Mouse (Mus musculus) MEL (cell line): ENCODE results near the gene Tmem8. TPM values are rescaled to one million over a fixed set of nuclear protein-coding genes. Genes with fewer than 3 reads are reported as not detected.

Experiments used
- DNase-seq: peaks from one replicate; pipeline ENCODE4 v3.0.0; 2011; ENCODE audit warnings: low read depth, low spot score
- H3K27ac ChIP-seq: 2 replicates; pipeline ENCODE4 v1.5.1; 2012; ENCODE audit warnings: low read depth, mild to moderate bottlenecking, control low read depth, low read length, moderate library complexity; ENCODE audit not compliant: control insufficient read depth
- H3K27me3 ChIP-seq, 2 experiments: fragments of 150-350 bp in 1 of 2; sonication (generic) in 1 of 2; 2 replicates each; pipeline ENCODE4 v1.6.1; 2012; ENCODE audit warnings: low read length in 2 of 2, mild to moderate bottlenecking in 2 of 2, improper control_type of control experiment in 1 of 2, moderate library complexity in 1 of 2; ENCODE audit not compliant: insufficient read depth in 2 of 2, control insufficient read depth in 1 of 2
- H3K36me3 ChIP-seq, 2 experiments: 2 replicates each; pipeline ENCODE4 v1.6.1; 2012 to 2014; ENCODE audit warnings: low read length in 2 of 2, improper control_type of control experiment in 1 of 2, inconsistent platforms in 1 of 2, mild to moderate bottlenecking in 1 of 2; ENCODE audit not compliant: insufficient read depth in 2 of 2, control insufficient read depth in 1 of 2
- H3K4me1 ChIP-seq, 2 experiments: fragments of 150-350 bp in 1 of 2; sonication (generic) in 1 of 2; 2 replicates each; pipeline ENCODE4 v1.6.1; 2012; ENCODE audit warnings: low read length in 2 of 2, improper control_type of control experiment in 1 of 2, mild to moderate bottlenecking in 1 of 2; ENCODE audit not compliant: insufficient read depth in 2 of 2, control insufficient read depth in 1 of 2
- H3K4me3 ChIP-seq, 2 experiments: fragments of 150-350 bp in 1 of 2; sonication (generic) in 1 of 2; 2 replicates each; pipeline ENCODE4 v1.5.1; 2012; ENCODE audit warnings: low read depth in 2 of 2, low read length in 2 of 2, mild to moderate bottlenecking in 2 of 2, moderate library complexity in 2 of 2, control low read depth in 1 of 2, improper control_type of control experiment in 1 of 2; ENCODE audit not compliant: control insufficient read depth in 1 of 2, insufficient read depth in 1 of 2
- H3K79me2 ChIP-seq: 2 replicates; pipeline ENCODE4 v1.6.1; 2012; ENCODE audit warnings: mild to moderate bottlenecking, low read length, moderate library complexity; ENCODE audit not compliant: control insufficient read depth, poor library complexity, insufficient read depth
- H3K9ac ChIP-seq: 2 replicates; pipeline ENCODE4 v1.6.1; 2012; ENCODE audit warnings: low read depth, mild to moderate bottlenecking, control low read depth, low read length, moderate library complexity; ENCODE audit not compliant: control insufficient read depth, poor library complexity, severe bottlenecking
- H3K9me3 ChIP-seq: fragments of 150-350 bp; sonication (generic); replicated peaks from 2 replicates; pipeline ENCODE4 v1.6.1; 2012; ENCODE audit warnings: mild to moderate bottlenecking, low read length, improper control_type of control experiment, moderate library complexity; ENCODE audit not compliant: insufficient read depth
- BHLHE40 ChIP-seq: IDR thresholded peaks from 2 replicates; pipeline ENCODE4 v1.6.1; 2012; ENCODE audit warnings: low read depth, mild to moderate bottlenecking, inconsistent platforms, low read length, improper control_type of control experiment, borderline replicate concordance
- CHD1 ChIP-seq: IDR thresholded peaks from 2 replicates; pipeline ENCODE4 v1.6.1; 2012; ENCODE audit warnings: low read depth, mild to moderate bottlenecking, inconsistent platforms, low read length, improper control_type of control experiment
- CHD2 ChIP-seq: IDR thresholded peaks from 2 replicates; pipeline ENCODE4 v1.6.1; 2011; ENCODE audit warnings: low read length, improper control_type of control experiment
- CTCF ChIP-seq, 3 experiments: IDR thresholded peaks in 2 of 3; conservative IDR thresholded peaks in 1 of 3; 2 replicates each; pipeline ENCODE4 v1.5.1; 2011 to 2012; ENCODE audit warnings: low read length in 3 of 3, low read depth in 2 of 3, mild to moderate bottlenecking in 2 of 3, improper control_type of control experiment in 1 of 3, inconsistent platforms in 1 of 3, mixed read lengths in 1 of 3, moderate library complexity in 1 of 3; ENCODE audit not compliant: control insufficient read depth in 1 of 3, insufficient read depth in 1 of 3, poor library complexity in 1 of 3, severe bottlenecking in 1 of 3
- E2F4 ChIP-seq: IDR thresholded peaks from 2 replicates; pipeline ENCODE4 v1.6.1; 2011; ENCODE audit warnings: low read depth, low read length, improper control_type of control experiment, borderline replicate concordance
- ELF1 ChIP-seq: IDR thresholded peaks from 2 replicates; pipeline ENCODE4 v1.6.1; 2014; ENCODE audit warnings: low read depth, mild to moderate bottlenecking, inconsistent platforms, low read length, improper control_type of control experiment, moderate library complexity
- EP300 ChIP-seq, 2 experiments: IDR thresholded peaks; 2 replicates each; pipeline ENCODE4 v1.6.1; 2011; ENCODE audit warnings: improper control_type of control experiment in 2 of 2, low read length in 2 of 2, low read depth in 1 of 2, mild to moderate bottlenecking in 1 of 2
- ETS1 ChIP-seq: IDR thresholded peaks from 2 replicates; pipeline ENCODE4 v1.6.1; 2012; ENCODE audit warnings: low read depth, mild to moderate bottlenecking, inconsistent platforms, low read length, improper control_type of control experiment, moderate library complexity
- GABPA ChIP-seq: IDR thresholded peaks from 2 replicates; pipeline ENCODE4 v1.6.1; 2012; ENCODE audit warnings: low read depth, mild to moderate bottlenecking, inconsistent platforms, low read length, improper control_type of control experiment, moderate library complexity
- GATA1 ChIP-seq: IDR thresholded peaks from 2 replicates; pipeline ENCODE4 v1.6.1; 2011; ENCODE audit warnings: low read depth, low read length, improper control_type of control experiment
- HCFC1 ChIP-seq: IDR thresholded peaks from 2 replicates; pipeline ENCODE4 v1.6.1; 2012; ENCODE audit warnings: low read depth, mild to moderate bottlenecking, inconsistent platforms, low read length, improper control_type of control experiment, moderate library complexity
- JUND ChIP-seq: IDR thresholded peaks from 2 replicates; pipeline ENCODE4 v1.6.1; 2011; ENCODE audit warnings: low read depth, mild to moderate bottlenecking, improper control_type of control experiment, low read length
- KAT2A ChIP-seq: conservative IDR thresholded peaks from 2 replicates; pipeline ENCODE4 v1.6.1; 2012; ENCODE audit warnings: low read depth, low read length, improper control_type of control experiment, inconsistent platforms
- MAFK ChIP-seq: IDR thresholded peaks from 2 replicates; pipeline ENCODE4 v1.6.1; 2011; ENCODE audit warnings: low read depth, mild to moderate bottlenecking, low read length, improper control_type of control experiment, borderline replicate concordance
- MAX ChIP-seq: IDR thresholded peaks from 2 replicates; pipeline ENCODE4 v1.6.1; 2011; ENCODE audit warnings: low read length, improper control_type of control experiment
- MAZ ChIP-seq: IDR thresholded peaks from 2 replicates; pipeline ENCODE4 v1.6.1; 2012; ENCODE audit warnings: low read depth, mild to moderate bottlenecking, inconsistent platforms, low read length, improper control_type of control experiment
- MEF2A ChIP-seq: IDR thresholded peaks from 2 replicates; pipeline ENCODE4 v1.6.1; 2014; ENCODE audit warnings: low read depth, mild to moderate bottlenecking, inconsistent platforms, low read length, improper control_type of control experiment; ENCODE audit not compliant: poor library complexity, insufficient replicate concordance, severe bottlenecking; ENCODE audit errors: extremely low read depth
- MYB ChIP-seq: IDR thresholded peaks from 2 replicates; pipeline ENCODE4 v1.6.1; 2011; ENCODE audit warnings: mild to moderate bottlenecking, low read depth, low read length, improper control_type of control experiment
- MYC ChIP-seq: IDR thresholded peaks from 2 replicates; pipeline ENCODE4 v1.6.1; 2011; ENCODE audit warnings: low read depth, mild to moderate bottlenecking, low read length, improper control_type of control experiment, moderate library complexity
- NELFE ChIP-seq: IDR thresholded peaks from 2 replicates; pipeline ENCODE4 v1.6.1; 2011; ENCODE audit warnings: low read depth, low read length, improper control_type of control experiment
- NRF1 ChIP-seq: IDR thresholded peaks from 2 replicates; pipeline ENCODE4 v1.6.1; 2014; ENCODE audit warnings: low read depth, mild to moderate bottlenecking, inconsistent platforms, low read length, improper control_type of control experiment, moderate library complexity; ENCODE audit not compliant: poor library complexity, insufficient read depth, severe bottlenecking
- POLR2A ChIP-seq, 2 experiments: IDR thresholded peaks; 2 replicates each; pipeline ENCODE4 v1.6.1; 2011 to 2012; ENCODE audit warnings: low read length in 2 of 2, mild to moderate bottlenecking in 2 of 2, control low read depth in 1 of 2, improper control_type of control experiment in 1 of 2, low read depth in 1 of 2, moderate library complexity in 1 of 2; ENCODE audit not compliant: control insufficient read depth in 1 of 2, insufficient read depth in 1 of 2, poor library complexity in 1 of 2
- POLR2AphosphoS2 ChIP-seq: IDR thresholded peaks from 2 replicates; pipeline ENCODE4 v1.6.1; 2011; ENCODE audit warnings: low read length, improper control_type of control experiment
- RAD21 ChIP-seq: IDR thresholded peaks from 2 replicates; pipeline ENCODE4 v1.6.1; 2011; ENCODE audit warnings: mild to moderate bottlenecking, low read depth, low read length, improper control_type of control experiment
- RCOR1 ChIP-seq: IDR thresholded peaks from 2 replicates; pipeline ENCODE4 v1.6.1; 2012; ENCODE audit warnings: low read depth, mild to moderate bottlenecking, inconsistent platforms, low read length, improper control_type of control experiment
- SIN3A ChIP-seq: IDR thresholded peaks from 2 replicates; pipeline ENCODE4 v1.6.1; 2012; ENCODE audit warnings: low read length, improper control_type of control experiment, inconsistent platforms
- SMC3 ChIP-seq: IDR thresholded peaks from 2 replicates; pipeline ENCODE4 v1.6.1; 2011; ENCODE audit warnings: low read depth, low read length, improper control_type of control experiment
- TAL1 ChIP-seq: IDR thresholded peaks from 2 replicates; pipeline ENCODE4 v1.6.1; 2012; ENCODE audit warnings: mild to moderate bottlenecking, inconsistent platforms, low read length, moderate library complexity, mixed read lengths
- TBP ChIP-seq: IDR thresholded peaks from 2 replicates; pipeline ENCODE4 v1.8.0; 2011; ENCODE audit warnings: low read depth, low read length, improper control_type of control experiment
- TCF12 ChIP-seq: IDR thresholded peaks from 2 replicates; pipeline ENCODE4 v1.6.1; 2014; ENCODE audit warnings: low read depth, mild to moderate bottlenecking, inconsistent platforms, low read length, improper control_type of control experiment, moderate library complexity
- UBTF ChIP-seq: IDR thresholded peaks from 2 replicates; pipeline ENCODE4 v1.6.1; 2012; ENCODE audit warnings: low read depth, mild to moderate bottlenecking, inconsistent platforms, low read length, improper control_type of control experiment, moderate library complexity, borderline replicate concordance; ENCODE audit not compliant: insufficient read depth
- USF1 ChIP-seq: IDR thresholded peaks from 2 replicates; pipeline ENCODE4 v1.6.1; 2014; ENCODE audit warnings: low read depth, mild to moderate bottlenecking, inconsistent platforms, low read length, improper control_type of control experiment, moderate library complexity
- USF2 ChIP-seq, 2 experiments: IDR thresholded peaks; 2 replicates each; pipeline ENCODE4 v1.6.1; 2011 to 2012; ENCODE audit warnings: improper control_type of control experiment in 2 of 2, low read length in 2 of 2, borderline replicate concordance in 1 of 2, inconsistent platforms in 1 of 2, low read depth in 1 of 2, mild to moderate bottlenecking in 1 of 2; ENCODE audit not compliant: insufficient read depth in 1 of 2
- ZC3H11A ChIP-seq: IDR thresholded peaks from 2 replicates; pipeline ENCODE4 v1.6.1; 2012; ENCODE audit warnings: low read depth, mild to moderate bottlenecking, inconsistent platforms, low read length, improper control_type of control experiment
- ZKSCAN1 ChIP-seq: IDR thresholded peaks from 2 replicates; pipeline ENCODE4 v1.6.1; 2012; ENCODE audit warnings: low read depth, mild to moderate bottlenecking, inconsistent platforms, low read length, improper control_type of control experiment, moderate library complexity
- ZMIZ1 ChIP-seq: IDR thresholded peaks from 2 replicates; pipeline ENCODE4 v1.6.1; 2012; ENCODE audit warnings: low read depth, mild to moderate bottlenecking, inconsistent platforms, low read length, improper control_type of control experiment, moderate library complexity
- ZNF384 ChIP-seq: IDR thresholded peaks from 2 replicates; pipeline ENCODE4 v1.6.1; 2012; ENCODE audit warnings: low read depth, mild to moderate bottlenecking, inconsistent platforms, low read length, improper control_type of control experiment
- polyA plus RNA-seq, 2 experiments: library from polyadenylated mRNA; stranded (reverse) in 1 of 2; unstranded in 1 of 2; fragments of >175 nt in 1 of 2; fragments of >200 nt in 1 of 2; gene quantifications; 2 replicates each; pipeline versions ENCODE4 v1.2.1 to v1.2.4; 2012; ENCODE audit warnings: low replicate concordance in 2 of 2, low read depth in 1 of 2; ENCODE audit not compliant: insufficient read length in 2 of 2, insufficient read depth in 1 of 2, missing spikeins in 1 of 2
- total RNA-seq: library from RNA; depleted of rRNA; stranded (reverse); fragments of 300-350 nt; gene quantifications from 2 replicates; pipeline ENCODE4 v1.2.3, GENCODE M21; 2012

The Tmem8 gene
- total and polyA plus RNA-seq, 3 experiments, result 4.7 to 16.7 TPM; not detected in 1

- no peaks in the 10 kb centered on the region; a peak in 2 of 4 replicates for H3K36me3 ChIP-seq
- DNase-seq, result peak; percentile 98
- TF ChIP-seq TCF12, result peak; percentile 53; the same call in 1 of the 2 replicates
- peak; percentile 93 for TF ChIP-seq MAZ
- no peak for TF ChIP-seq ZKSCAN1
- no peak for TF ChIP-seq GABPA
- no peak for TF ChIP-seq SMC3
- TF ChIP-seq ETS1, result no peak; the same call in 1 of the 2 replicates
- TF ChIP-seq UBTF, result no peak
- peak; percentile 92 for TF ChIP-seq SIN3A
- TF ChIP-seq CTCF (IDR thresholded peaks at IDR 0.05 in 2 of 3, conservative IDR thresholded peaks at IDR 0.05 in 1 of 3; ENCODE audit: control insufficient read depth in 1 of 3, insufficient read depth in 1 of 3, low read depth in 2 of 3, low read length in 3 of 3, poor library complexity in 1 of 3, severe bottlenecking in 1 of 3), result no peak
- TF ChIP-seq BHLHE40, result peak; percentile 92
- TF ChIP-seq GATA1, result 0 out of 2 replicates have a peak, but pooled peaks have one; percentile 19
- TF ChIP-seq NRF1, result peak; percentile 44; the same call in 1 of the 2 replicates
- no peak for TF ChIP-seq USF2 (IDR thresholded peaks at IDR 0.05; ENCODE audit: borderline replicate concordance in 1 of 2, insufficient read depth in 1 of 2, low read depth in 1 of 2, low read length in 2 of 2)
- no peak for TF ChIP-seq TAL1
- TF ChIP-seq E2F4, result peak; percentile 52; the same call in 1 of the 2 replicates
- TF ChIP-seq USF1, result no peak
- peak; percentile 83 to 98 for TF ChIP-seq POLR2A (IDR thresholded peaks at IDR 0.05; ENCODE audit: control insufficient read depth in 1 of 2, insufficient read depth in 1 of 2, low read depth in 1 of 2, low read length in 2 of 2, poor library complexity in 1 of 2)
- TF ChIP-seq HCFC1, result peak; percentile 93
- TF ChIP-seq ZC3H11A, result no peak
- TF ChIP-seq JUND, result no peak
- TF ChIP-seq MAFK, result no peak
- TF ChIP-seq POLR2AphosphoS2, result peak; percentile 98
- peak; percentile 86 for TF ChIP-seq MYC
- TF ChIP-seq CHD2, result peak; percentile 53; the same call in 1 of the 2 replicates
- no peak for TF ChIP-seq RAD21
- TF ChIP-seq ZNF384, result no peak
- no peak for TF ChIP-seq CHD1
- no peak for TF ChIP-seq MEF2A
- peak; percentile 68 for TF ChIP-seq MAX
- peak; percentile 98 for TF ChIP-seq NELFE
- peak; percentile 44; the same call in 1 of the 2 replicates for TF ChIP-seq ELF1
- TF ChIP-seq EP300 (IDR thresholded peaks at IDR 0.05; ENCODE audit: low read depth in 1 of 2, low read length in 2 of 2), result no peak
- no peak for TF ChIP-seq MYB
- peak; percentile 87; the same call in 1 of the 2 replicates for TF ChIP-seq ZMIZ1
- TF ChIP-seq TBP, result peak; percentile 78
- TF ChIP-seq KAT2A, result peak; percentile 64; the same call in 1 of the 2 replicates
- no peak for TF ChIP-seq RCOR1
Observed at GRCm38 (mm10) chr17:26123267-26123684, 10.2 kb downstream of the Tmem8 start, which contains the start of gene Mrpl28. Mrpl28 (plus strand) TSS chr17:26123500.

More at GRCm38 (mm10) chr17:26123267-26123684, 10.2 kb downstream of the Tmem8 start, which contains the start of gene Mrpl28:
- Histone ChIP-seq H3K4me3 (peak within 1 kb of the TSS; percentile 80 to 94), H3K9ac (peak within 1 kb of the TSS; percentile 88), H3K4me1 (peaks cover 0 to 14% of the 10 kb centered on the region in 2 experiments; a peak in 3 of 4 replicates), H3K79me2 (peaks cover 15% of the 10 kb centered on the region), H3K27me3 (no peaks in the 10 kb centered on the region), H3K9me3 (no peaks in the 10 kb centered on the region), H3K27ac (peak within 1 kb of the TSS; percentile 60)
